Mouse (Mus musculus) C2C12 (cell line): ENCODE measurements around the gene Zfp592. TPM values are rescaled to one million over a fixed set of nuclear protein-coding genes. Genes with fewer than 3 reads are reported as not detected.

Experiments used
- H3K27me3 ChIP-seq: one replicate; pipeline ENCODE4 v1.6.1; 2011; ENCODE audit not compliant: control insufficient read depth, insufficient read depth, insufficient read length
- H3K36me3 ChIP-seq: one replicate; pipeline ENCODE4 v1.6.1; 2011; ENCODE audit not compliant: control insufficient read depth, insufficient read depth
- H3K4me3 ChIP-seq: one replicate; pipeline ENCODE4 v1.5.1; 2011; ENCODE audit warnings: mild to moderate bottlenecking, control low read depth; ENCODE audit not compliant: poor library complexity, insufficient read depth, severe bottlenecking
- H3K79me2 ChIP-seq: one replicate; pipeline ENCODE4 v1.6.1; 2011; ENCODE audit not compliant: control insufficient read depth, insufficient read depth
- H3K79me3 ChIP-seq: one replicate; pipeline ENCODE4 v1.6.1; 2011; ENCODE audit warnings: low read depth, control low read depth
- H3ac ChIP-seq: one replicate; pipeline ENCODE3; 2011; ENCODE audit warnings: low read depth; ENCODE audit not compliant: control insufficient read depth, insufficient read length
- CEBPB ChIP-seq: IDR thresholded peaks from one replicate; pipeline ENCODE4 v1.6.1; 2011; ENCODE audit warnings: low read depth, mild to moderate bottlenecking, control low read depth, moderate library complexity
- CTCF ChIP-seq: IDR thresholded peaks from one replicate; pipeline ENCODE4 v1.5.1; 2011; ENCODE audit not compliant: control insufficient read depth, insufficient read depth, insufficient read length
- FOSL1 ChIP-seq: IDR thresholded peaks from one replicate; pipeline ENCODE4 v1.8.0; 2011; ENCODE audit warnings: mild to moderate bottlenecking, low read length; ENCODE audit not compliant: poor library complexity, insufficient read depth, severe bottlenecking
- MAX ChIP-seq: IDR thresholded peaks from one replicate; pipeline ENCODE4 v1.6.1; 2011; ENCODE audit warnings: mild to moderate bottlenecking, control low read depth
- MYOD1 ChIP-seq: IDR thresholded peaks from one replicate; pipeline ENCODE4 v1.6.1; 2011; ENCODE audit warnings: low read depth; ENCODE audit not compliant: control insufficient read depth, insufficient read length
- MYOG ChIP-seq: IDR thresholded peaks from one replicate; pipeline ENCODE4 v1.6.1; 2011; ENCODE audit not compliant: control insufficient read depth, insufficient read length; ENCODE audit errors: extremely low read depth
- USF1 ChIP-seq: IDR thresholded peaks from one replicate; pipeline ENCODE4 v1.6.1; 2011; ENCODE audit warnings: low read depth, mild to moderate bottlenecking, control low read depth, moderate library complexity
- polyA plus RNA-seq: library from polyadenylated mRNA; unstranded; fragments of >200 nt; fragmentation: generic; extraction: Trizol; gene quantifications from one replicate; pipeline ENCODE4 v1.2.1, GENCODE M21; 2012; ENCODE audit warnings: missing spikeins

Gene Zfp592
- polyA plus RNA-seq, 1 experiment: 10.0 TPM

DNA sequence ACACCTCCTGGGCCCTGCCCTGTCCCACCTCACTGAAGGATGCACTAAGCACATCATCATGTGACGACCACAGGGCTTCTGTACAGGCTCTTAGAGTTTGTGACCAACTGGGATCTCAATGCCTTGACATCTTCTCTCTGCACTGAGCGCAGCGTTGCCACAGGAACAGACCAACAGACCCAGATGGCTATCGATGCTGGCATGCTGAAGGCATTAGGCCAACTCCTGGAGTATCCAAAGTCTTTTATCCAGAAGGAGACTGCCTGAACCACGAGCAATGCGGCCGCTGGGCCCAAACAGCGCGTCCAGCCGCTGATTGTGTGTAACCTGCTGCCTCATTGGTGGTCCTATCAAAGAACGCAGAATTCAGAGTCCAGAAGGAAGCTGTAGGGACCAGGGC lies 12.9 kb upstream of the Zfp592 start:
- no peak for TF ChIP-seq CEBPB
- H3K79me2 ChIP-seq: no peaks in the 10 kb centered on the region
- H3K4me3 ChIP-seq: no peak overlapping the region
- H3K79me3 ChIP-seq: no peaks in the 10 kb centered on the region
- no peaks in the 10 kb centered on the region for H3K36me3 ChIP-seq
- no peak overlapping the region for H3ac ChIP-seq
- peaks cover 8% of the 10 kb centered on the region for H3K27me3 ChIP-seq

DNA sequence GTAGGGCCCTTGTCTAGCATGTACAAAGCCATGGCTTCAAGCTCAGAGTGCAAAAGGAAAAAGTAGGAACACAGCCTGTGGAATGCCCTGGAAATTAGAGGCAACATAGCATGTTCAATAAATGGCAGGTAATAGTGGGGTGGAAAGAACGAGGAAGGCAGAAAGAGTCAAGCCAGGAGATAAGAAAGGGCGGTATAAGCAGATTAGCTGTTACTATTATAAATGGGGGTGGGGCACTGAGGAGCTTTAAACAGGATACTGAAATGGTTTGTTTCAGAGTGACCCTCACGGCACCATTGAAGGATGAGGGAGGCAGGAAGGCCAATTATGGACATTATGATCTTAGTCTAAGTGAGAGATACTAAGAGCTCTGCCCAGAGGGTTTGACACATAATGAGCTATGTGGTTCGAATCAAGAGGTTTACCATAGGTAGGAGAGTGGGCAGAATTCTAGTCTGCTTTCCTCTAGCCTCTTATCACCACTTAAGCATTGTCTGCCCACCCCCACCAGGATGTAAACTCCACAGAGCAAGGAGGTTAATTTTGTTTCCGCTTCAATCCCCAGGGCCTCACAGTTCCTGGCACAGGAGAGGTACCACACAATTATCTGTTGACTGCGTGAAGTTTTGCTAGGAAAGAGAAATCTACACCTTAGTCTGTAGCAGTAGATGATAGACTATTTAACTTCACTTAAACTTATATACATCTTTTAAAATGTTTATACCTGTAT lies 6.9 kb upstream of the Zfp592 start:
- H3K79me2 ChIP-seq: peaks cover 5% of the 10 kb centered on the region
- no peaks in the 10 kb centered on the region for H3K36me3 ChIP-seq
- H3ac ChIP-seq: no peak overlapping the region
- H3K4me3 ChIP-seq: no peak overlapping the region
- H3K27me3 ChIP-seq: no peaks in the 10 kb centered on the region
- no peak for TF ChIP-seq MAX
- no peak for TF ChIP-seq MYOD1
- TF ChIP-seq FOSL1: no peak
- no peak for TF ChIP-seq MYOG
- TF ChIP-seq CTCF: no peak
- no peak for TF ChIP-seq USF1
- TF ChIP-seq CEBPB: no peak
- no peaks in the 10 kb centered on the region for H3K79me3 ChIP-seq

DNA sequence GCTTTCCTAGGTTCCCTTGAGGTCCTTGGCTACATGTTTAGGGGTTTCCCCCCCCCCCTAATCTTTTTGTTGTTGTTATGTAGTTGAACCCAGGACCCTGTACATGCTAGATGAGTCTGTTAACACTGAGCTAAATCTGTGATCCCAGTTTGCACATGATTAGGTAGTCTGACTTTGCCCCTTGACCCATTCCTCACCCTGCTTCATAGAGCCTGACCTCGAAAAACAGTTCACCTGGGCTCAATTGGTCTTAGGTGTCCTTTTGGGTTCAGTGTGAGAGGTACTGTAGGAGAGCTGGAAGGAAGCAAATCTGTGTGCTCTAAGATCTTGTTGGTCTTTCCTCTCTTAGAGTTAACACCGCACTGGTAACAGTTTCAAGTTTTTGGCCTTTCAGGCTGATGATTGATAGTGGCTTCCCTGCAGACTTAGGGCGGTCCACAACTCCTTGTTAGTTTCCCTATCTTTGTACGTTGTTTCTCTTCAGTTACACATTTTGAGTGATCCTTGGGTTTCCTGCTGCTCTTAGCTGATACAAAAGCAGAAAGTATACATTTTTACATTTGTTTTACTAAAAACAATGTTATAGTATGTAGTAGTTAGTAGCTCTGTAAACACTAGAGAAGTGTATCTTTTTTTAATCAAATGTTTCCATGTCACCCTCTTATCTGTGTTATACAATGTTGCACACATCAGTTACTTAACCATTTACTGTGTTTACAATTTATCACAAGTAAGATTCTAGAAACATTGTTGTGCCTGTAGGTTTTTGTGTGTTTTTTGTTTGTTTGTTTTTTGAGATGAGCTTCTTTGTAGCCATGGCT lies 5.5 kb upstream of the Zfp592 start:
- H3K4me3 ChIP-seq: no peak overlapping the region
- H3K79me3 ChIP-seq: peaks cover 7% of the 10 kb centered on the region
- H3K36me3 ChIP-seq: no peaks in the 10 kb centered on the region
- H3ac ChIP-seq: no peak overlapping the region
- H3K27me3 ChIP-seq: no peaks in the 10 kb centered on the region
- no peak for TF ChIP-seq CTCF
- TF ChIP-seq MAX: no peak
- no peak for TF ChIP-seq MYOG
- no peak for TF ChIP-seq MYOD1
- H3K79me2 ChIP-seq: peaks cover 19% of the 10 kb centered on the region

DNA sequence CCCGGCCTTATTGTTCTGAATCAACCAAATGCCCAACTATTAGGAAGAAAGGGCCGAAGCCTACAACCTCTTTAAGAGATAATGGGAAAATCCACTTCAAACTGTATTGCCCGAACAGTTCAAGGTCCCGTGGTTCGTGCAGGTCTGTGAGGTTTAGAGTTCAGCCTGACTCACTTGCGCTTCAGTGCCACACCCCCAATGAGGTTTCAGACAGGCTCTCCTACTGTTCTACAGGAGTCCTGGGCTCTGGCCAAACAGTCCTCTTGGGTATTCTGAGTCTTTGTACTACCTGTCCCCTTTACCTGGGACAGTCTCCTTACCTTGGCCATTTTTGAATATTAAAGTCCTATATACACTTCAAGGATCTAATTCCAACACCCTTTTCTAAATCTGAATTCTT lies 3.2 kb upstream of the Zfp592 start:
- H3ac ChIP-seq: no peak overlapping the region
- no peaks in the 10 kb centered on the region for H3K36me3 ChIP-seq
- H3K4me3 ChIP-seq: no peak overlapping the region
- H3K27me3 ChIP-seq: no peaks in the 10 kb centered on the region
- TF ChIP-seq MYOD1 (no peak), CEBPB (no peak), USF1 (no peak), MYOG (no peak), MAX (no peak), FOSL1 (no peak), CTCF (no peak)
- H3K79me3 ChIP-seq: peaks cover 19% of the 10 kb centered on the region
- H3K79me2 ChIP-seq: peaks cover 38% of the 10 kb centered on the region

DNA sequence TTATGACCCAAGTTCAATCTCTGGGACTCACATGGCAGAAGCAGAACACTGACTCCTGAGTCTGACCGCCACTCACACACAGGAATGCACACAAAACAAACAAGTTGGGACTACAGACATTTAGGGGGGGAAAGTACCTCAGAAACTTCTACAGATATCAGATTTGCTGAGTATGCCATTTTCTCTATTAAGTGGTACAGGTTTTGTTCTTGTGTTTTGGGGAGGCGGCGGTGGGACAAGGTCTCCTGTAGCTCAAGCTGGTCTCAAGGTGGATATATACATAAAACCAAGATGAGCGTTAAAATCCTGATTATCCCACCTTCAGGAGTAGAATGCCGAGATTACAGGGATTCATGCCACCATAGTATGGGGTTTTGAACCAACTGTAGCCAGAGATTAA lies 1.9 kb upstream of the Zfp592 start:
- H3K36me3 ChIP-seq: no peaks in the 10 kb centered on the region
- no peak for TF ChIP-seq FOSL1
- no peak overlapping the region for H3ac ChIP-seq
- H3K79me3 ChIP-seq: peaks cover 32% of the 10 kb centered on the region
- H3K79me2 ChIP-seq: peaks cover 51% of the 10 kb centered on the region
- H3K27me3 ChIP-seq: no peaks in the 10 kb centered on the region
- H3K4me3 ChIP-seq: no peak overlapping the region

DNA sequence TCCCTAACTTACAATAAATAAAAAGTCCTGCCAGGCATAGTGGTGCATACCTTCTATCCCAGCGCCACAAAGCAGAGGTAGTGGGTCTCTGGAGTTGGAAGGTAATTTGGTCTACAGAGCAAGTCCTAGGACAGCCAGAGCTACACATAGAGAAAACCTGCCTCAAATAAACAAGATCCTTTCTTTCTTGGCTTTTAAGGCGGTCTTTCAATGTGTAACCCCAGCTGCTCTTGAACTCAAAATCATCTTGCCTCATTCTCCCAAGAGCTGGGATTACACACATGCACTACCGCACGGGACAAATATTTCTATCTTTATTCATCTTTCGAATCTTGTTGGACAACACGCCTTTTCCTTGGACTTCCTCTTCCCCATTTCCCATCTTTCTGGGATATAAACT lies 1.4 kb upstream of the Zfp592 start:
- Histone ChIP-seq H3K4me3 (peak overlapping the region; percentile 71), H3ac (no peak overlapping the region), H3K79me3 (peaks cover 35% of the 10 kb centered on the region), H3K27me3 (no peaks in the 10 kb centered on the region), H3K36me3 (no peaks in the 10 kb centered on the region), H3K79me2 (peaks cover 55% of the 10 kb centered on the region)
- TF ChIP-seq MYOG: no peak
